Mouse (Mus musculus): ENCODE data around the gene Spatc1l.

Gene Spatc1l

GRCm38 (mm10) chr10:76596338-76596737, 34.3 kb downstream of the Spatc1l start:
- DNase-seq (ENCODE audit: low spot score), result no peak

GRCm38 (mm10) chr10:76602690-76603089, 40.6 kb downstream of the Spatc1l start:
- no peak for DNase-seq (ENCODE audit: low spot score)

- no peak for DNase-seq (ENCODE audit: low spot score)
Observed at GRCm38 (mm10) chr10:76612473-76612872, 50.4 kb downstream of the Spatc1l start.
